Mouse (Mus musculus) lung, postnatal 14 days (tissue): Measurements from ENCODE around the gene Ambn.
"Not testable (repeated sequence)": the region's sequence is repeated elsewhere in the genome, so short reads cannot be mapped to it uniquely, and the experiment has no call there.

ENCODE experiments used
- DNase-seq: peaks from one replicate; pipeline ENCODE4 v3.0.0; 2021

Ambn gene

GRCm38 (mm10) chr5:88455691-88456090, at the start of gene Ambn:
Ambn (plus strand) TSS chr5:88455991.
- no peak for DNase-seq

- no peak for DNase-seq
Measured at GRCm38 (mm10) chr5:88420319-88421065, 35.3 kb upstream of the Ambn start.

- DNase-seq: not testable (repeated sequence)
Measured at GRCm38 (mm10) chr5:88424892-88425291, 30.9 kb upstream of the Ambn start.

- DNase-seq: no peak
Measured at GRCm38 (mm10) chr5:88426753-88427152, 29.0 kb upstream of the Ambn start.

GRCm38 (mm10) chr5:88467471-88467870, 11.7 kb downstream of the Ambn start:
- DNase-seq: no peak

- no peak for DNase-seq
Measured at GRCm38 (mm10) chr5:88468807-88469704, 13.3 kb downstream of the Ambn start.

- no peak for DNase-seq
Measured at GRCm38 (mm10) chr5:88487675-88488074, 31.9 kb downstream of the Ambn start, which contains the start of gene Enam. Enam (plus strand) TSS chr5:88487975.

- no peak for DNase-seq
Measured at GRCm38 (mm10) chr5:88489004-88489403, 33.2 kb downstream of the Ambn start.

GRCm38 (mm10) chr5:88491111-88491510, 35.3 kb downstream of the Ambn start:
- no peak for DNase-seq

- DNase-seq: no peak
Measured at GRCm38 (mm10) chr5:88499781-88500180, 44.0 kb downstream of the Ambn start.

GRCm38 (mm10) chr5:88508555-88508954, 52.8 kb downstream of the Ambn start:
- no peak for DNase-seq

GRCm38 (mm10) chr5:88508990-88509389, 53.2 kb downstream of the Ambn start:
- no peak for DNase-seq
